Mouse (Mus musculus) thymus, postnatal 36 days (tissue): Measurements from ENCODE around the gene Gbgt1.
"Not testable (repeated sequence)": the region's sequence is repeated elsewhere in the genome, so short reads cannot be mapped to it uniquely, and the experiment has no call there.

ENCODE experiments used
- DNase-seq, 2 experiments: peaks; one replicate each; pipeline ENCODE4 v3.0.0; 2022; ENCODE audit warnings: mixed read lengths in 2 of 2

The Gbgt1 gene

DNA sequence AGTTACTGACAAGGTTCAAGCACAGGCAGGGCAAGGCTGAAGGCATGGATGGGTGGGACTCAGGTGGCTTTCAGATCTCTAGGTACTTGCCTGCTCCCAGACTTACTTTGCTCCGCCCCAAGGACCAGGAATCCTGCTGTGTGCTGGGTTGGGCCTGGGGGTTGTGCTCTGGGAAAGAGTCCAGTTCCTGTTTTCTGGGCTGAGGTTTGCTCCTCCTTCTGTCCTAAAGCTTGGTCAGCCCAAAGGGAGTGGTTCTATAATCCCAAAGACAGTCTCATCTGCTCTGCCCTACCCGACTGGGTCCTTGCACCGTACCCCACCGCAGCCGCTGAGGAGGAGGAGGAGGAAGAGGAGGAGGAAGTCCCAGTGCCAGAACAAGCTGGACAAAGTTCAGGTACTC, at the start of gene Gbgt1:
Gene Gbgt1, plus strand, starts transcription at position 221 of the 400 bp plus-strand sequence.
- DNase-seq: no peak

DNA sequence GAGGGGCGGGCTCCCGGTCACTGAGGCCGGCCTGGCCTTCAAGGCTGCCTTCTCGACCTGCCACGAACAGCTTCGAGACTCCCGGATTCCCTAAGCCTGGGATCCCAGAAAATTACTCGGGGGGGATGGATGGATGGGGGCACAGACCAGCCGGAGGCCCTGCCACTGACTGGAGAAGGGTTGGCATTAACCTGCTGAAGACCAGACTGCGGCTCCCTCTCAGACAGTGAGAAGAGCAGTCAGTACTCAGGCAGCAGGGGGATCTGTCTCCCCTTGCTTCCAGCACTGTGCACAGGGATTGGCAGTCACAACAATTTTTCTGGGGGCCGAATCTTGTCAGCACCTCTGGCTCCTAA, 49.4 kb upstream of the Gbgt1 start:
- no peak for DNase-seq

DNA sequence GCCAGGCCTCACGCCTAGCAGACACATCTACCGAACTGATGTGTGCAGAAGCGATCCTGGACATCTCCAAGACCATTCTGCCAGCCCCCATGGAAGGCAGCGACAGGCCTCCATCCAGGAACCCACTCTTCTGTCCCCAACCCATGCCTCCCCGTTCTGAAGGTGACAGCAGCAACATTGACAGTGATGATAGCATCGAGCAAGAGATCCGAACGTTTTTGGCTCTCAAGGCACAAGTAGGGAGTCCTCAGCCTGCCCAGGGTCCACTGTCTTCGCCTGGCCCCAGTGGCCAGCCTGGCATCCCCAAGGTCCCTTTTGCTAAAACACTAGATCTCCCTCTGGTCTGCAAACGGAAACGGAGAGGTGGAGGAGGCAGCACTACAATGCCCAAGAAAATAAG, 45.0 kb upstream of the Gbgt1 start:
- no peak for DNase-seq

DNA sequence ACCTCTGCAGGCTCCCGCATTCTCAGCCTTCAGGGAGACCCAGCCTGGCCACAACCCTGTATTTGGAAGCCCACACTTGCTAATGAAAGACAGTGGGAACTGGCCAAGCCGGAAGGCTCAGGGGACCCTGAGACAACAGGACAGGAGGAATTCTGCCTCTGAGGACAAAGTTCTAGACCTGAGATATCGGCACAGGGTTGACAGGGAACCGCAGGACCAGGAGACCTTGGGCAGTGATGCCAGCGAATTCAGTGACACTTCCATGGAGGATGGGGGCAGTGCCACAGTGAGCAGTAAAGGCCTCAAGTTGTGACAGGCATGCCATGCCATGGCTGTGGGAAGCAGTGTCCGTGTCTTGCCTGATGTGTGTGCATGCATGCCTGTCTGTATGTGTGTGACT, 43.2 kb upstream of the Gbgt1 start:
- DNase-seq: no peak

DNA sequence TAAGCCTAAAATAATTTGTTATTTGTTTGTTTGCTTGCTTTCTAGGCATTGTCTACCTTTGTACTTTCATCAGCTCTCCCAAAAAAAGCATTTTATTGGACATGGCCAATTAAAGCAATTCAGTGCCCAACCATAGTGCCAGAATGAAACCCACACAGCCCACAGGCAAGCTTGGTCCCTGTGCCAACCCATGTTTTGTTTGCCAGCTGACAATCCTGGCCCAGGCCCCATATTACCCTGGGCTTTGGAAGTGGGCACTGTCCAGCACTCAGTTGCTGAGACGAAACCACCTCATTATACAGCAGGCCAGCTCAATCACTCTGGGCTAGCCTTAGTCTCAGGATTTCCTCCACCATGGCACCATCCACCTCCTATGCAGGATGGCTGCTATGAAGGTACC, 40.1 kb upstream of the Gbgt1 start:
- no peak for DNase-seq

DNA sequence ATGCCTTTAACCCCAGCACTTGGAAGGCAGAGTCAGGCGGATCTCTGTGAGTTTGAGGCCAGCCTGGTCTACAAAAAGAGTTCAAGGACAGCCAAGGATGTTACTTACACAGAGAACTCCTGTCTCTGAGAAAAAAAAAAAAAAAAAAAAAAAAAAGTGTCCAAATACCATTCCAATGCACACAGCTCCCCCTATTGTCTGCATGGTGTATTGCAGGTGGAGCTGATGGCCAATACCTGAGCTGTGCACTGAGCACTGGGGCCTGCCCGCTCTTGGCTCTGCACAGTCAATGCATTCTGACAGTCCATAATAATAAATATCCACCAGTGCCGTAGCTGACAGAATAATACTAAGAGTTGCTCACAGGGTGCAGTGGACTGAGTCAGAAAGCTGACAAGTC, 32.8 kb upstream of the Gbgt1 start:
- DNase-seq: peak; percentile 65 to 68

DNA sequence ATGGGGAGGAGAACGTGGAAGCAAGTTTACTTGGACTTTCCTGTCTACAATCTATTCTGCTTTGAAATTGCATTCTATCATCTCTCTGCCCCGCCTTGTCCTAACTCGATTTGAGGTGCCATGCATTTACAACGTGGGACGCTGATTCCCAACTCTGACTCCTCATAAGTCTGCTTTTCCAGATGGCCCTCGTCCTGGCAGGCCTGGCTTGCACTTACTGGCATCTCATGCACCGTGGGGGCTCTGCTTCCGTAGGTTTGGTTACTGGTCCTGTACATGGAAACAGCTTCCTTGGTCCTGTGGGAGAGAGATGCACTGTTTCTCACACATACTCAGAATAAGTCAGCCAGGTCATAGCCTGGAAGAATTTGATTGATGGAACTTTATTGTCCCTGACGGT, 31.8 kb upstream of the Gbgt1 start:
- no peak for DNase-seq

DNA sequence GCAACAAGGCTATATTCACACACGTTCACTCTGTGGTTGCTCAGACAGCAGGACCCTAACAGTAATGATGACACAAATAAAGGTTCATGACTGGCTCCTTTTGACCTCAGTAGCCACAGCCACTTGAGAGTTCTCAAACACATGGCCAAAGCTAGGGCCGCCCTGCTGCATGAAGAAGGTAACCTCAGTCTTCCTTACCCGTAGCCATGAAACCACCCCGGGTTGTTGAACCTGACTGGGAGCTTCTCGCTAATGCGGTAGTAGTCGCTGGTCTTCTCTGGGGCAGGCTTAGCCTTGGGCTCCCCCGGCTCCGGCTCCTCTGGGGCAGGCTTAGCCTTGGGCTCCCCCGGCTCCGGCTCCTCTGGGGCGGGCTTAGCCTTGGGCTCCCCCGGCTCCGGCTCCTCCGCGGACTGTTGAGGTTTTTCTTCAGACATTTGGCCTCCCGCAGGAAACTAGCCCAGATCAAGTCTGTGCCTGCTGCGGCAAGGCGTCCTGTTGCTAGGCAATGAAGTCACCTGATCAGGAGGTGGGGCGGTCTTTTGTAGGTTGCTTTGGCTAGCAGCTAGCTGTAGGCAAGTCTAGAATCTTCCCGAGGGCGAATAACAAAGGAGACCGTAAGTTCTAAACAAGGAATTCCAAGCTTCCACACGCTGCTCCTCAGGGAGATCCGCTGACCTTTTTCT, 30.7 kb upstream of the Gbgt1 start, which contains the start of gene 1700007K13Rik:
Gene 1700007K13Rik, minus strand, starts transcription at position 497 of the 683 bp plus-strand sequence.
- peak; percentile 48 to 66 for DNase-seq

DNA sequence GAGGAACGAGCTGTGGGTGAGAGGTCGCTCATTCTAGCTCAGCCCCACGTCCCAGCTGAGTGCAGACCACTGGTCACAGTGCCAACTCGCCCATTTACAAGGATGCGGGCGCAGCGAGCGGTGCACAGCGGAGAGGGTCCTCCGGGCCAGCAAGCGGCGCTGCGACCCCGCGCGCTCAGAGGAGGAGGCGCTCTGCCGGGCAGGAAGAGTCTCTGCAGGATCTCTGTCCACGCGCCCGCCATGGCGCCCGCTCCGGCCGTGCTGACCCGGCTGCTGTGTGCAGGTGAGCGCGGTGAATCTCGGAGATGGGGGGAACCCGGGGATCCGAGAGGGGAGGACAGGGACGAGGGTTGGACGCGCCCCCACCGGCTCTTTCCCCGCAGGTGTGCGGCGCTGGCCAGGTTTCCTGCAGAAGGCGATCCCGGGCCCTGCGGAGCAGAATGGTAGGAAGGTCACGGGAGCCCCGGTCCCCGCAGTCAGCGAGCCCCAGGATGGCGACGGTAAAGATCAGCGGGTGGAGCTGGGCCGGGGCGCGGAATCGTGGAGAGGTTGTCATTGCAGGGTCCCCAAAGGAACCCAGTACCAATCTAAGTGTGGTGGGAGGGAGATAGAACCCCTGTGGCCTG, 28.7 kb upstream of the Gbgt1 start, which contains the start of gene Mrps2:
Gene Mrps2, plus strand, starts transcription at position 207 of the 626 bp plus-strand sequence.
- DNase-seq: peak; percentile 79 to 81

DNA sequence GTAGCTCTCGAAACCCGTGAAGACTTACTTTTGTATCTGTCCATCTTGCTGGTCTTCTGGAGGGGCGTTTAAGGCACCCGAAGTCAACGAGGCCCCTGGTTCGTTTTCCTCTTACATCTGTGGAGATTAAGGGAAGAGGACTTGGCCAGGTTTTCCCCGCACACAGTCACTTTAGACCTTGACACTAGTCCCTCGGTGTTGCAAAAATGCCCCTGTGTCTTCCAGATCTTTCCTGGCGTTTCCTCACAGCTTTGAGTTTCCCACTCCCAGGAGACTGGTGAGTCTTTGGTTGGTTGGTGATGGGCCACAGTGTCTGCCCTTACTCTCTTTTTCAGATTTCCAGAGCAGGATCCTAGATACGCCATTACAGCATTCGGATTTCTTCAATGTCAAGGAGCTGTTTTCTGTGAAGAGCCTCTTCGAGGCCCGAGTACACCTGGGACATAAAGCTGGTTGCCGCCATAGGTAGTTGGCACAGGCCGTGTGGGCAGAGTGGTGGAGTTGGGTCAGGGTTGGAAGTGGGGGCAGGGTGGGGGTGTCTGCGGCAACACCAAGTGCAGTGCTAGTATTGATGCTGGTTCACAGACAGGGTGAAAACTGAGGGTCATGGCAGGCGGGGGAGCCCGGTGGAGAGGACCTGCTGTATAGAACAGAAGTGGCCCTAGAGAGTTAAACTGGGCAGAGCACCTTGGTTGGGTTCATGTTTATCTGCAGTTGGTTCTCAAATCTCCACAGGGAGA, 28.0 kb upstream of the Gbgt1 start:
- DNase-seq: no peak

DNA sequence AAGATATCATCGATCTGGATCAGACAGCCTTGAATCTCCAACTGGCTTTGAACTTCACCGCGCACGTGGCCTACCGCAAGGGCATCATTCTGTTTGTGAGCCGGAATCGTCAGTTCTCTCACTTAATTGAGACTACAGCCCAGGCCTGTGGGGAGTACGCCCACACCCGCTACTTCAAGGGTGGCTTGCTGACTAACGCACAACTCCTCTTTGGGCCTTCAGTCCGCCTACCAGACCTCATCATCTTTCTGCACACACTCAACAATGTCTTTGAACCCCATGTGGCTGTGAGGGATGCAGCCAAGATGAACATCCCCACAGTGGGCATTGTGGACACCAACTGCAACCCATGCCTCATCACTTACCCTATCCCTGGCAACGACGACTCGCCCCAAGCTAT, 27.2 kb upstream of the Gbgt1 start:
- DNase-seq: no peak

DNA sequence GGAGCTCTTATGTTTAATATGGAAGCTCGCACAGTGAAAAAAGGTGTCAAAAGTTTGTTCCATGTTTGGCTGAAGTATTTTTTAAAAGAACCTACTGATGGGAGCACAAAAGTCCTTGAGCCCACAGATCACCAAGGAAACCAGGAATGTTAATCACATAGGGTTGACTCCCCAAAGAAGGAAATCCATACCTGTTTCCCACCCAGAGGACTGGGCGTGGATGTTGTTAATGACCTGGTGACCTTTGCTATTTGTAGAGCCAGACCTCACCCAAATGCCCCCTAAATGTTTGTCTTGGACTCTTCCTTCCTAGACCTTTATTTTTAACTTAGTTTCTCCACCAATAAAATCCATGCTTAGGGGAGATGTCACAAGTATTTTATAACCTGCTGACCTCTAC, 26.1 kb upstream of the Gbgt1 start:
- DNase-seq: no peak

DNA sequence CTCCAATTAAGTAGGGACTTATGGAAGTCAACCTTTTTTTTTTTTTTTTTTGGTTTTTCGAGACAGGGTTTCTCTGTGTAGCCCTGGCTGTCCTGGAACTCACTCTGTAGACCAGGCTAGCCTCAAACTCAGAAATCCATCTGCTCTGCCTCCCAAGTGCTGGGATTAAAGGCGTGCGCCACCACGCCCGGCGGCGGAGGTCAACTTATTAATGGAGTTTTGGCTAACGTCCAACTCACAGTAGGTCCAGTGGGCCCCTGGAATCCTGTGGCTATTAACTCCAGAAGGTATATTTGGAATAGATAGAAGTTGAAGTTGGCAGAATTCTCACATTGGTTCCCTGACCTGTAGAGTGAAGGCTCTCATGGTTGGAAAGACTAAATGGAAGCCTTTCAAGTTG, 24.7 kb upstream of the Gbgt1 start:
- DNase-seq: not testable (repeated sequence)

DNA sequence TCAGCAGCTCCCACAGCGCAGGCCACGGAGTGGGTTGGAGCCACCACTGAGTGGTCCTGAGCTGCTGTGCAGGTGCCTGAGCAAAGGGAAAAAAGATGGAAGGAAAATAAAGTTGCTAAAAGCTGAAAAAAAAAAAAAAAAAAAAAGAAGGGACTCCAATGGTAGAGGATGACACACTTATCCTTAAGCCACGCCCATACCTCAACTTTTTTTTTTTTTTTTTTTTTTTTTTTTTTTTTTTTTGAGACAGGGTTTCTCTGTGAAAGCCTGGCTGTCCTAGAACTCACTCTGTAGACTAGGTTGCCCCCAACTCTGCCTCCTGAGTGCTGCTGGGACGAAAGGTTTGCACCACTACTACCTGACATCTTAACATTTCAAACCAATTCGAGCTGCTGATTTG, 18.7 kb upstream of the Gbgt1 start:
- DNase-seq: not testable (repeated sequence)

DNA sequence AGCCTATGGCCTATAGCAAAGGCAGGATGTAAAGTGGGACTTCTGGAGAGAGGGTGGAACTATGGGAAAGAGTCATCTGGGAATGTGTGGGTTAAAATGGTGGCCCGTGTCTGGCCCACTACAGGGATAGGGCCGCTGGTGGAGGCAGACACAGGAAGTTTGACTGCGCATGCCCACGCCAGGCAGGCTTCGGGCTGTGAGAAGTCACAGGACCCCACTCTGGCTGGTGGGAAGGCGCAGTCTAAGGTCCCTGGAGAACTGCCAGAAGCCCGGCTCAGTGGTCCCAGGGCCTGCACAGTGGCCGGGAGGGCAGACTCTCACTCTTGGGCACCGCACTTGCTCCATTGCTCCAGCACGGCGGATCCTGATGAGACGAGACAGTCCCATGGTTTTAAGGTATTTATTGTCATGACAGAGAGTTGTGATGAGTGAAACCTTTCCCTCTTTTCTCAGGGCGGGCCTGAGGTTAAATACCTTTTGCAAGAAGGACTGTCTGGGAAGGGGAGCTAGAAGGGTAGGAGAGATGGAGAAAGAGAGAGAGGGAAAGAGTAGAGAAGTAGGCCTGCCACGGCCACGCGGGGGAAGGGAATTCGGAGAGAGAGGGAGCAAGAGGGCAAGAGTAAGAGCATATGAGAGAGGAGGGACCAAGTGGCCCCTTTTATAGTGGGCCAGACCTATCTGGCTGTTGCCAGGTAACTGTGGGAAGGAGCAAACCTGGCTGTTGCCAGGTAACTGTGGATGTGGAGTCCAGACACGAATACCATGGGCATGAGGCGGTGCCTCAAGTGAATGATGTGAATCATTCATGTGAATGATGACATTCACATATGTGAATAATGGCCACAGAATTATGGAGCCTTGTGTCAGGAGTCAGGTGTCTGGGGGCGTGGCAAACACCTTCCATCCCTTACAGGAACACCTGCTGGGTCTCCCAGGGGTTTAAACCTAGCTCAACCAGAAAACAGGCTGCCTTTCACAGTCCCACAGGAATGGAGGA, 17.2 kb upstream of the Gbgt1 start:
- DNase-seq: no peak

DNA sequence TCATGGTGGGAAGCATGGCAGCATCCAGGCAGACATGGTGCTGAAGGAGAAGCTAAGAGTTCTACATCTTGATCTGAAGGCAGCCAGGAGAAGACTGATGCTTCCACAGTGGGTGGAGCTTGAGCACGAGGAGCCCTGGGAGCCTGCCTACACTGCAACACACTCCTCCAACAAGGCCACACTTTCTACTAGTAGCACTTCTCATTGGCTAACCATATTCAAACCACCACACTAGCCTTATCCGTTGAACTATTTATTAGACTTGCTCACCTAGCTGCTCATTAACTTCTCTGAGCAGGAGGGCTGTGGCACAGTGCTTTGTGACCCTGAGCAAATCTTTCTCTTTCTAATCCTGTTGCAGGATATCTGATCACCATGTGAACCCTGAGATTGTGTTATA, 12.8 kb upstream of the Gbgt1 start:
- no peak for DNase-seq

DNA sequence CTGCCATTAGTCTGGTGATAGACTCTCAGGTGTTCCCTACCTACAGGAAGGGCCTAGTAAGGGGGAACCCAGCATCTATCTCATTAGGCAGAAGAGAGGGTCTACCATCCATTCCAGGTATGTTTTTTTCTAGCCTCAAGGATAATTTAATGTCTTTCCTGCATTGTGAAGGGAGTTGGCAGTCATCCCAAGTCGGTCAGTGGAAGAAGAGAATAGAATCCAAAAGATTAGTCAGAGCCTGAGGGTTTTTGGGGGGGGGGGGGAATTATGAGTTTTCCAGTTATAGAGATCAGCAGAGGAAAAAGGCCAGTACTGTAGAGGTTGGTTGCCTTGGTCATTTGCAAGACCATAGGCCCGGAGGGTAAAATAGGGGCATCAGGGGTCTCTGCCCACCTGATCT, 2.2 kb upstream of the Gbgt1 start:
- no peak for DNase-seq

DNA sequence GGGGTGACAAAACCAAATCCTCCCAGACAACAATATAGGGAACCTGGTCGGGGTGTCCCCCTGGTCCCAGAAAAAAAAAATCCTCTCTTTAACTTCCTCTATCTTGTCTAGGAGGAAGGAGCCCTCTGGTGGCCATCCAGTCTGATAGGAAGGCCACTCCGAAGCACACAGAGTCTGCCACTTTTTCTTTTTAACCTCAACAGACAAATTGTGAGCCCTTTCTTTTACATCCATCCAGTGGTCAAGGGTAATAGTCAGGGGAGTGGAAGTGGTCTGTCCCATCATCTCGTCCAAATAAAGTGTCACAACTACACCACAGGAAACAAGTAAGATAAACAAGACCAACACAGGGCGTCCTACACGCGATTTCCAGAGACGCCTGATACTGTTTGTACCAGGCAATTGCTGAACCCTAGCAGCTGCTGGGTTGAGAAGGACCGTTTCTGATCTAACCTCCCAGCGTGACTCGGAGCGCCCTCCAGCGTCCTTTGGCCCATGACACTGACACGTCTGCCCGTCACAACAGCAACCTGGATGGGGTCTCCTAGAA, 1.4 kb upstream of the Gbgt1 start:
- DNase-seq: no peak

DNA sequence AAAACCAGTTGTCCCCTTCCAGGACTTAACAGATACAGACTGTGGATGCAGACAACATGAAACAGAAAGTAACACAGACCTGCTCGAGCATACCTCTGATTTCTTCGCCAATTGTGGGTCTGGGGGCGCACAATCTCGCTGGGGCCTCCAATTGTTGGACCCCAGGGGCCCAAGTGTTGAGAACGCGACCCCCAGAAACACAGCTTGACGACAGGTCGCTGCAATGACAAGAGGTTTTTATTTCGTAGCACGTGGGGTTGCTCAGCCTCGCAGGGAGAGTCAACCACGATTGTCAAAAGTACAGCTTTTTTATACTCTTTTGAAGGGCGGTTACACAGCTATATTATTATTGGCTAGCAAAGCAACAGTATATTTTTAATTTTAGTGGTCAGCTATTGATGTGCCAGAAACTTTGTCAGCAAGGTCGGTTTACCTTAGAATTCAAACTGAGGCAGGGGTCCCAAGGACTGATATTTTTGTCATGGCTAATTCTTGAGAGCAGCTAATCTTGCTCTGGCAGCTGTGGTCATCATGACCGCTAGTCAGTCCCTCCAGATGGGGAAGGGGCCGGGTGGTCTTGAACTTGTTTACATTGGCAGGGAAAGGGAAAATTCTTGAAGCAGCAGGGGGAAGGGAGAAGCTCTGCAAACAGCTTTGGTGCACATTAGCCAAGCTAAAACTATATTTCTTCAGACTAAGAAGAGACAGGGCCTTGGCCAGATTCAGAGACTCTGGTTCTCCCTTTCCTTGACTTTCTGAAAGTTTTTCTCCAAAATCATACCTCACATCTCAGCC, 693 bp upstream of the Gbgt1 start:
- DNase-seq: no peak

DNA sequence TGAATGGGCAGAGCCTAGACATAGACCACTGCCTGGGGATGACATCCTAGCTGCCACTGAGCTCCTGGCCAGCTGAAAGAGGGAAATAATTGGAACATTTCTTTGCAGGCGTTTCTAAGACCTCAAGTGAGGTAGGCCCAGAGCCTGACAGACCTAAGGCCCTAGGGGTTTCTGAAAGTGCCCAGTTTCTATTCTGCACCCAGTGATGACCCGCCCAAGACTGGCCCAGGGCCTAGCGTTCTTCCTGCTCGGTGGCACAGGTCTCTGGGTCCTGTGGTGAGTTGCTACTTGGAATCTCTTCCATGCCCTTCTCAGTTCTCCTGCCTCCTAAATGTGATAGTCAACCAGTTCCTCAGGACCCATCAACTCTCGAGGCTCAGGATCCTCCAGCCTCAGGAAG, 870 bp downstream of the Gbgt1 start:
- no peak for DNase-seq

DNA sequence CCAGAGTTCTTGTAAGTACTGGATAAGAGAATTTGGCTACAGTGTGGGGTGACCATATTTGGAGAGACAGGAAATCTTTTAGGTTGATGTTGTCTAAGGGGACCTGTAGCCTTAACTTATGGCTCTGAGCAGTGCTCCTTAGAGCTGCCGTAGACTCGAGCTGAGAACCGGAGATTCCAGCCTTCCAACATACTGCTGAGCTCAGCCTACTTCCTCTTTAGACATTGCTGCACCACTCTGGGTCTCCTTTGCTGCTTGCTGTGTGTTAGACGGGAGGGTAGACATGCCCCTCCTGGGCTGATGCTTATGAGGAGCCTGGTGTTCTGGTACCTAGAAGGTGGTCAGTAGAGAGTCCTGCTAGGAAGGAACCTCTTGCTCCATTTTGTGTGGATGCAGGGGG, 1.7 kb downstream of the Gbgt1 start:
- DNase-seq: no peak

DNA sequence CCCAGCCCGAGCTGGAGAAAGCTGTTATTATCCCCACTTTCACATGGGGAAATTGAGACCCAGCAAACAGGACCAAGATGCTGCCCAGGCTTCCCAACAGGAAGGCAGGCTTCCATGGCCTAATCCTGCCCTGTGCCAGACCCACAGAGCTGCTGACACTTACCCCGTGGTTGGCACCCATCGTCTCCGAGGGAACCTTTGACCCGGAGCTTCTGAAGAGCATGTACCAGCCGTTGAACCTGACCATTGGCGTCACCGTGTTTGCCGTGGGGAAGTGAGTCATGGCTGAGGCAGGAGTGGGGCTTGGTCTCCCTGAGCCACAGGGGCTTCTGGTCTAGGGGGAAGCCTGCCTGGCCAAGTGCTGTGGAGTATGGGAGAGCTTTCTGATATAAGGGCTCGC, 6.3 kb downstream of the Gbgt1 start:
- no peak for DNase-seq
